Mouse (Mus musculus): Measurements from ENCODE around the gene Rfx1. TPM values are rescaled to one million over a fixed set of nuclear protein-coding genes. Genes with fewer than 3 reads are reported as not detected.
A peak's percentile ranks its signal among the peaks of the same experiment; 100 is the strongest.

Rfx1 gene
- total RNA-seq, 4 experiments from 2014 or later, result 16.8 to 25.2 (median 20.5) TPM

GRCm38 (mm10) chr8:84096061-84096460 is 29.4 kb downstream of the Rfx1 start:
- no peak for DNase-seq

GRCm38 (mm10) chr8:84098376-84098775 is 31.7 kb downstream of the Rfx1 start:
- DNase-seq, result no peak

- DNase-seq, result no peak
These were observed 35.0 kb downstream of the Rfx1 start for GRCm38 (mm10) chr8:84101476-84102270.

- DNase-seq, result no peak
These were observed 37.0 kb downstream of the Rfx1 start for GRCm38 (mm10) chr8:84103601-84104000.

GRCm38 (mm10) chr8:84104221-84104620 is 37.6 kb downstream of the Rfx1 start:
- DNase-seq, result no peak

- DNase-seq, result peak; percentile 97
These were observed 38.3 kb downstream of the Rfx1 start, which contains the start of gene Dcaf15 for GRCm38 (mm10) chr8:84104697-84105609. Gene Dcaf15 (minus strand): TSS chr8:84104768.

- DNase-seq, result no peak
These were observed 39.0 kb downstream of the Rfx1 start for GRCm38 (mm10) chr8:84105676-84106075.

GRCm38 (mm10) chr8:84106216-84107040 is 39.8 kb downstream of the Rfx1 start:
- DNase-seq, result no peak

GRCm38 (mm10) chr8:84115646-84116045 is 49.0 kb downstream of the Rfx1 start:
- DNase-seq, result no peak

GRCm38 (mm10) chr8:84122151-84122550 is 55.5 kb downstream of the Rfx1 start:
- no peak for DNase-seq

- DNase-seq, result no peak
These were observed 59.0 kb downstream of the Rfx1 start, which contains the start of gene Podnl1 for GRCm38 (mm10) chr8:84125656-84126055. Gene Podnl1 (plus strand): TSS chr8:84125989.

- DNase-seq, result no peak
These were observed 60.1 kb downstream of the Rfx1 start for GRCm38 (mm10) chr8:84126742-84127141.

- DNase-seq, result no peak
These were observed 60.7 kb downstream of the Rfx1 start for GRCm38 (mm10) chr8:84127202-84127901.

GRCm38 (mm10) chr8:84128277-84128676 is 61.6 kb downstream of the Rfx1 start:
- DNase-seq, result no peak

- no peak for DNase-seq
These were observed 64.2 kb downstream of the Rfx1 start for GRCm38 (mm10) chr8:84130806-84131205.

- no peak for DNase-seq
These were observed 65.6 kb downstream of the Rfx1 start for GRCm38 (mm10) chr8:84132225-84132624.

GRCm38 (mm10) chr8:84137848-84138247 is 71.2 kb downstream of the Rfx1 start:
- DNase-seq, result no peak

- DNase-seq, result no peak
These were observed 74.2 kb downstream of the Rfx1 start for GRCm38 (mm10) chr8:84140838-84141237.

GRCm38 (mm10) chr8:84144636-84145245 is 78.1 kb downstream of the Rfx1 start:
- DNase-seq, result no peak
